ENCODE assay signal across 8 mouse cellular contexts in the genomic region with DNA sequence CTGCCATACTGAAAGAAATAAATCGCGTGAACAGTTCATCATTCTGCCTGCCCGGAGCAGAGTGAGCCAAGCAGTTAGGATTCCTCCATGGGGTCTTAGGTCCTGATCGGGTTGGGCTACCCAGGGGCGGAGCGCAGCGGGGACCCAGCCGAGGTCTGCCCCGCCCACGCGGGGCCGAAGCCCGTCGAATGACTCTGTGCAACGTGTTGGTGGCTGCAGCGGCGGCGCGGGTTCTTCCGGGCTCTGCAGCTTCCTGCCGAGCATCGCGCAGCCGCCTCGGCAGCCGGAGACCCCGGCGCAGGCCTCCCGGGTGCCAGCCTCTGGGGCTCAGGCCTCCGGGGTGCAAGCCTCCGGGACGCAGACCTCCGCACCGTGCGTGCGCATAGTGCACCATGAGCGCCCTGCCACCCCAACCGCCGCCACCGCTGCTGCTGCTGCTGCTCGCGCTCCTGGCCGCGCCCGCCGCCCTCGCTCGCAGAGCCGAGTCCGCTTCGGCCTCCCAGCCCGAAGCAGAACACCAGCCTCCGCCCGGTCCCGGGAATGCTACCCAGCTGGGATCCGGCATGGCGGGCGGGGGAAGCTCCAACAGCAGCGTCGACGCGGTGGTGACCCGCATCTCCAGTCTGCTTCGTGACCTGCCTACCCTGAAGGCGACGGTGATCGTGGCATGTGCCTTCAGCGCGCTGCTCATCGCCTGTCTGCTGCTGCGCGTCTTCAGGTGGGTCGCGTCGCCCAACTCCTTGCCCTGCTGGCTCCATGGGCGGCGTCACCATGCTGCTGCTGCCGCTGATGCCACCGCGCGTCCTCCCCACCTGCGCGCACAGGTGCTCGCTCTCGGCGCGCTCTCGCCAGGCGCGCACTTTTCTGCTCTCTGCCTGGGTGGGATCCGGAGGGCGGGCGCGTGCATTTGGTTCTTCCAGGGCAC. TPM values are rescaled to one million over a fixed set of nuclear protein-coding genes. Genes with fewer than 3 reads are reported as not detected.
A peak's percentile ranks its signal among the peaks of the same experiment; 100 is the strongest.
DNase-seq lines count a peak whose midpoint lies in the region; TF ChIP-seq lines count a peak whose summit lies in the region.

Gene Fam174b, plus strand, starts transcription at position 192 of the 925 bp plus-strand sequence.

- peak; percentile 46 for DNase-seq in ES-E14 (ENCODE audit: low read depth, low spot score)
- peak; percentile 55 for DNase-seq in brain, embryonic 18.5 days (ENCODE audit: low read depth, low spot score)
- DNase-seq in gastrocnemius, postnatal 10 days: peak; percentile 48
- DNase-seq in induced T-regulatory cell, adult 2 months (ENCODE audit: low read depth): peak; percentile 39
- DNase-seq in left cerebral cortex, adult 8-10 months (ENCODE audit: low spot score in 2 of 2): peak; percentile 50 to 62
- DNase-seq in lung, postnatal 4 days: peak; percentile 78 to 86
- peak; percentile 76 for DNase-seq in right cerebral cortex, postnatal 25 days
- DNase-seq in B cell, adult 2 months: no peak

- H3K9me3 ChIP-seq in ES-E14 (ENCODE audit: control insufficient read depth, insufficient read depth, low read depth, low read length): no peaks in the 10 kb centered on the region

- H3K4me1 ChIP-seq in ES-E14 (ENCODE audit: control insufficient read depth in 2 of 2, insufficient read depth in 2 of 2, low read length in 2 of 2, poor library complexity in 1 of 2): peaks cover 0 to 2% of the 10 kb centered on the region in 2 experiments; a peak in 1 of 4 replicates

- peak within 1 kb of the TSS; percentile 59 to 61 for H3K4me3 ChIP-seq in ES-E14 (ENCODE audit: insufficient read depth in 1 of 2, low read depth in 1 of 2, low read length in 2 of 2, poor library complexity in 1 of 2, severe bottlenecking in 1 of 2)

- H3K27ac ChIP-seq in ES-E14 (ENCODE audit: insufficient read depth, low read depth, low read length, poor library complexity, severe bottlenecking): no peak within 1 kb of the TSS

- peak within 1 kb of the TSS; percentile 65 for H3K9ac ChIP-seq in ES-E14 (ENCODE audit: insufficient read depth, low read depth, low read length, poor library complexity, severe bottlenecking)

- H3K36me3 ChIP-seq in ES-E14 (ENCODE audit: control insufficient read depth, insufficient read depth, low read length, poor library complexity, severe bottlenecking): no peaks in the 10 kb centered on the region

- in situ Hi-C loops in ES-E14 (cut with MboI; ENCODE audit: low sequenced_read_pairs in 2 of 2, unreplicated experiment in 2 of 2): no loop called here

TF ChIP-seq in ES-E14, 5 proteins besides CTCF, POLR2A, EP300 and RAD21:
- TF ChIP-seq HCFC1 (IDR thresholded peaks at IDR 0.05; ENCODE audit: borderline replicate concordance, insufficient read depth, low read length) (no peak), CHD2 (IDR thresholded peaks at IDR 0.05; ENCODE audit: low read depth, low read length) (no peak), ZC3H11A (IDR thresholded peaks at IDR 0.05; ENCODE audit: borderline replicate concordance, low read depth, low read length) (no peak), ZNF384 (IDR thresholded peaks at IDR 0.05; ENCODE audit: low read depth, low read length) (no peak), MAFK (IDR thresholded peaks at IDR 0.05; ENCODE audit: insufficient read depth, low read depth, low read length) (no peak)

RNA-seq across cellular contexts. Expression of gene Fam174b, which starts in this region (rescaled TPM):
- total RNA-seq in ES-E14 (2012; rRNA removed): 5.7 and 6.5 TPM in 2 replicates
- total RNA-seq in gastrocnemius, postnatal 10 days (2021): 1 to 10 TPM; 4.5 to 5.8 TPM
- 10 to 100 TPM; 27.2 to 33.8 (median 30.0) TPM for total RNA-seq in left cerebral cortex, adult 8-10 months (2022)

Comparison
In these comparisons a context has a peak if more than half of its experiments do, and no peak if none do; other contexts are left out.
1. DNase-seq: peak in ES-E14 (single experiment), brain, embryonic 18.5 days (single experiment), gastrocnemius, postnatal 10 days (single experiment), induced T-regulatory cell, adult 2 months (single experiment), left cerebral cortex, adult 8-10 months (2 of 2), lung, postnatal 4 days (2 of 2) and right cerebral cortex, postnatal 25 days (single experiment); none in B cell, adult 2 months (0 of 2).